Mouse (Mus musculus): ENCODE measurements around the gene Xlr4a. TPM values are rescaled to one million over a fixed set of nuclear protein-coding genes. Genes with fewer than 3 reads are reported as not detected.

Gene Xlr4a
- 68.2 TPM for polyA plus RNA-seq (2017; shearing (Covaris generic))

DNA sequence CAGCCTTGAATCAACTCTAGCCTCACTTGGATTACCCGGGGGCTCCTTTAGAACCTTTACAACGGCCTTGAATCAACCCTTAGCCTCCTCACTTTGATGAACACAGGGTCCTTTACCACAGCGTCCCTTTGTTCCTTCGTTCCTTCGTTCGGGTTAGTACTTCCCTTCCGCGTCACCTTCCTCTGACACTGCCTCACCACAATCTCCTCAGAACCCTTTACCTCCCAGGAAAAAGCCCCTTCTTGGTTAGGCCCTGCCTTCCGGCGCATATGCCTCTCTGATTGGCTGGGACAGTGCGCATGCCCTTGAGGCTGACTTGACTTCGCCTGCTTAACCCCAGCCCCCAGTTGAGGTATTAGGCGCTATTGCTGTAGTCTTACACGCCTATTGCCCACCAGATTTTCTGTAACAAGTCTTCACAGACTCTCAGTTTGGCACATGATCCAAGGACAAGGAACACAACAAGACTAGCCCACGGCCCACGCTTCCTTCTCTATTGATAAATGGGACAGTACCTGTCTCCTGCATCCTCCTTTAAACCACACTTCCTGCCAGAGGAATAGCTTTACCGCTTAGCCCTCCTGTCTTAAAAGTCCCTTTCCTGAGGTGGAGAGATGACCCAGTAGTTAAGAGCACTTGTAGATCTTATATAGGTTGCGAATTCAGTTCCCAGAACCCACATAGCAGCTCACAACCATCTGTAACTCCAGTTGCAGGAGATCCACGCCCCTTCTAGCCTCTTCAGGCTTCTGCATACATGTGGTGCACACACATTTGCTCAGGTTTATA lies at the start of gene Xlr4a:
Xlr4a (minus strand) TSS at position 212 of the 789 bp plus-strand sequence.

DNA sequence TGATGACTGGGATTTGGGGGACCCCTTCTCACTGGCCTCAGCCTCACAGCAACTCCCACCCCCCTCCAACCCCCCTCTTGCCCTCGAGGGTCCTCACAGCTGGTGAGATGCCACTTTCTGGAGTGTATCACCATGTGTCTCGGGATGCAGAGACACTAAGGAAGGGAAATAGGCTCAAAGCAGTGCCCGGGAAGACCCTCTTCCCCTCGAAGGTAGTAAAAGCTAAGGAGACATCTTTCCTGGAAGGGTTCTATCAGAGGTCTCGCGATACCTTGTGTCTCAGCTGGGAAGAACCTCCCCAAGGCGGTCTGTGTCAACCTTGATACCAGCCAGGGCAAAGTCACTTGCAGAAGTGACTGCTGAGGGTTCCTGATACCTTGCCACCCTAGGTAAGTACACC lies 34.5 kb upstream of the Xlr4a start, which contains the start of gene Gm14685:
Gm14685 (plus strand) TSS at position 301 of the 400 bp plus-strand sequence.

DNA sequence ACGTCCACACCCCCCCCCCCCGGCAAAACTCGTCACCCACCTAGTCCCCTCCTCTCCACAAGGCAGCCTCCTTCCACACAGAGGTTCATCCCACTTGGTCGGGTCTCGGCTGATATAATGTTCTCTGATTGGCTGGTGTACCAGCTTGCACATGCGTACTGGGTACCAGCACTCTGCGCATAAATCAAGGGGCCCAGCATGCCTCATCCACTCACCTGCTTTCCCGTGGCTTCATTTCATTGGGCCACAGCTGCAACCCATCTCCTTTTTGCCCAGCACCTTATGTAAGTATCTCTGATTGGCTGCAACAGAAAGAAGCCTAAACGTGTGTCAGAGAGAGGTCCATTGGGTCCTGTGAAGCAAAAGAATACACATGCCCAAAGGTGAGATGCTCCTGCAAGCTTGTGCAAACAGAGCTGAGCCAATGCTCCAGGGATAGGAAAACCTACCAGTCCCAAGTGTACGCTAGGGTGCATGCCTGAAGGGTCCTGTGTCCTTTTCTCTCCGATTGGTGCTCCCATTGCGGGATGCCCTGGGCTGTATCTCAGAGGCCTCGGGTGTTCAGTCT lies 14.7 kb upstream of the Xlr4a start, which contains the start of gene Xlr3a:
Xlr3a (minus strand) TSS at position 155 of the 568 bp plus-strand sequence.

DNA sequence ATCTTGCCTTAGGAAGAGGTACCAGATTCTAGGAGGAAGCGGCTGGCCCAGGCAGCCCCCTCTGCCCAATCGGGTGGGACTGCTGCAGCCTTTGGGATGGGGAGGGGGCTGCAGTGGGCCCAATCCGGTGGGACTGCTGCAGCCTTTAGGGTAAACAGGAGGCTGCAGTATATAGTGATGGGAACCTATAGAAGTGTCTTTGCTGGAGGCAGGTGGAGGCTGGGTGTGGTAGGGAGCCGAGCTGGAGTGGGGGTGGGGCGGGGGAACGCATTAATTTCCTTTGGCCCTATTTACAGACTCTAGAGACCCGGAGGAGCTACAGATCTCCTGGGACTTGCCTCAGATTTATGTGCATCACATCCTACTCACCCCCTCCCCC lies 17.9 kb downstream of the Xlr4a start, which contains the start of gene Pnma3:
Pnma3 (plus strand) TSS at position 373 of the 379 bp plus-strand sequence.

DNA sequence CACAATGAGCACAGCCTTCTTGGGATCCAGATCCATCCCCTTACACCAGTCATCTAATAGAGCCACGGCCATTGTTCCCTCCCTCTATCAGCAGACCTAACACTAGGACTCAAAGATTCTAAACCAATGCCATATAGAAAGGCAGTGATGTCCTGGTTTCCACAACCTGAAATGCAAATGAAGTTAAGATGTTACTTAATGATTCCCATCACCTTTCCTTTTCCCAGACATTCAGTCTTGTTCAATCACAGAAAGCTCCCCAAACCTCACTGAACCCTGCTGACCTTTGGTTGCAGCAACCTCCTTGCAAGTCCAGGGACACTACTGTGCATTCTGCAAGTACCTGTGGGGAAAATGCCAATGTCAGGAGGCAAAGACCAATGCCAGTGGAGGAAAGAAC lies 45.3 kb downstream of the Xlr4a start, which contains the start of gene Pnma5:
Pnma5 (minus strand) TSS at position 101 of the 400 bp plus-strand sequence.

Other genes with a start within 250 kb of the Xlr4a start
- 59.9 TPM for gene Cetn2, start 164.1 kb downstream of the Xlr4a start, polyA plus RNA-seq (2017; shearing (Covaris generic))
- 13.5 TPM for gene Nsdhl, start 163.9 kb downstream of the Xlr4a start, polyA plus RNA-seq (2017; shearing (Covaris generic))
- not detected for gene Zfp185, start 95.1 kb downstream of the Xlr4a start, polyA plus RNA-seq (2017; shearing (Covaris generic))
- not detected for gene Pnma5, start 45.4 kb downstream of the Xlr4a start, polyA plus RNA-seq (2017; shearing (Covaris generic))
- not detected for gene Pnma3, start 17.7 kb downstream of the Xlr4a start, polyA plus RNA-seq (2017; shearing (Covaris generic))
- gene Xlr3a, start 14.6 kb upstream of the Xlr4a start, polyA plus RNA-seq (2017; shearing (Covaris generic)), result 0.41 TPM
- gene Gm14685, start 34.6 kb upstream of the Xlr4a start, polyA plus RNA-seq (2017; shearing (Covaris generic)), result 0.69 TPM
- not detected for gene Xlr5b, start 66.3 kb upstream of the Xlr4a start, polyA plus RNA-seq (2017; shearing (Covaris generic))
- gene DXBay18, start 67.0 kb upstream of the Xlr4a start, polyA plus RNA-seq (2017; shearing (Covaris generic)), result 0.49 TPM
- gene Spin2d, start 94.5 kb upstream of the Xlr4a start, polyA plus RNA-seq (2017; shearing (Covaris generic)), result not detected
- gene Xlr3b, start 109.7 kb upstream of the Xlr4a start, polyA plus RNA-seq (2017; shearing (Covaris generic)), result 31.8 TPM
- gene Xlr4b, start 131.9 kb upstream of the Xlr4a start, polyA plus RNA-seq (2017; shearing (Covaris generic)), result 167 TPM
- gene F8a, start 145.8 kb upstream of the Xlr4a start, polyA plus RNA-seq (2017; shearing (Covaris generic)), result 15.3 TPM
- gene Xlr4c, start 160.7 kb upstream of the Xlr4a start, polyA plus RNA-seq (2017; shearing (Covaris generic)), result 102 TPM
- gene Xlr3c, start 182.9 kb upstream of the Xlr4a start, polyA plus RNA-seq (2017; shearing (Covaris generic)), result 0.67 TPM
- 0.51 TPM for gene Xlr5a, start 210.5 kb upstream of the Xlr4a start, polyA plus RNA-seq (2017; shearing (Covaris generic))
- not detected for gene Xlr5c, start 210.5 kb upstream of the Xlr4a start, polyA plus RNA-seq (2017; shearing (Covaris generic))

Data from effector memory CD4-positive, alpha-beta T cell, adult 7 months (primary cell).